Mouse (Mus musculus): Measurements from ENCODE around the gene Pacrg. TPM values are rescaled to one million over a fixed set of nuclear protein-coding genes. Genes with fewer than 3 reads are reported as not detected.

Gene Pacrg
- total RNA-seq, 1 experiment from 2014 or later: 0.35 TPM

DNA sequence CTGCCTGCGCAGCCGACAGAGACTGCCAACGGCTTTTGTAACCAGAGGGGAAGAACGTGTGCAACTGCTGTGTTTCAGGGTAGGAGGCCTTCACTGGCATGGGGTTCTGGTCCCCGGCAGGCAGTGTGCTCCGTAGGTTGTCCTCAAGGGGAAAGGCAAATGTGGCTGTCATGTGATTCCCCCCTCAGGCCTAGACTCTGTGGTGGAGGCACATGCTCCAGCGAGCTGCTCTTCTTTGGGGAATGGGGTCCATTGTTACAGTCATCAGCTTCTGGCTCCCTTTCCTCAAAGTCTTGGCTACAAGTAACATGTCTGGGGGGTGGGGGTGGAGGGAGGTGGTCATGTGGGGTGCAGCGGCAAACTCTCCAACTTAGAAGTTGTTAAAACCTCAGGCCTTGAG lies 400.3 kb downstream of the Pacrg start:
- no peak for ATAC-seq (ENCODE audit: extremely low read depth, insufficient number of reproducible peaks, low FRiP score, poor library complexity, severe bottlenecking)

DNA sequence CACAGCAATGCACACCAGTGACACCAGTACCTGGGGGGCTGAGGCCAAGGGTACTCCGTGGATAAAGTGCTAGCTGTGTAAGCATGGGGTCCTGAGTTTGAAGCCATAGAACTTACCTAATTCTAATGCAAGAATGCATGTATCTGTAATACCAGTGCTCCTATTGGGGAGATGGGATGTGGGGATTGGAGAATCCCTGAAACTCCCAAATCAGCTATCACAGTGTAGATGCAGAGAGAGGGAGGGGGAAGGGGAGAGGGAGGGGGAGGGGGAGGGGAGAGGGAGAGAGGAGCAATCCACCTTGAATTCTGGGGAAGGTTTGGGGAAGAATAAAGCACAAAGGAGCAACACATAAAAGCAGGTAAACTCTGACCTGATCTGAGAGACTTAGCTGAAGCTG lies 405.2 kb downstream of the Pacrg start:
- no peak for ATAC-seq (ENCODE audit: extremely low read depth, insufficient number of reproducible peaks, low FRiP score, poor library complexity, severe bottlenecking)

DNA sequence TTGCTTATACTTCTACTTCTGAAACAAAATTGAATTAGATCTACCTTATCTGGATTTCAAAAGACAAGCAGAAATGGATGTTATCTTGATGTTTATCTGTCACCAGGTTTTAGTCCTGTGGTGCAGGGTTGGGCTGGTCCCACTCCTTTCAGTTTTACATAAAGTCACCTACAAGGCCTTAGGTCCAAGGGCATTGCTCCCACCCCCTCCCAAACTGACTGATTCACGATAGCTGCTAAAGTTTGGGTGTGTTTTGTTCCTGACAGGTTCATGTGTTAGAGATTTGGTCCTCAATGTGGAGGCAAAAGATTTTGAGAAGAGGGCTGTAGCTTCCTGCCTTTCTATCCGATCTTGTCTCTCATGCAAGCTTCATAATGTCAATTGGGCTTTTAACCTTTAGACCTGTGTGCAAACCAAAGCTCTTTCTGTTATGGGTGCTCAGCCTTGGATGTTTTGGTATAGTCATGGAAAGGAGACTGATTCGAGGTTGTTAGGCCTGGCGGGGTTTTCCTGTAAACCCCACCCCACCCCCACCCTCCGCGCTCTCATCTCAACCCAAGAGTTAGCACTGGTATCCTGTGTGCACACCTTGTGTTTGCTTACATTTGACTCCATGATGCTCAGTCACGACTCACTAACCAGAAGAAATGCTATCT lies 407.5 kb downstream of the Pacrg start:
- no peak for ATAC-seq (ENCODE audit: extremely low read depth, insufficient number of reproducible peaks, low FRiP score, poor library complexity, severe bottlenecking)

DNA sequence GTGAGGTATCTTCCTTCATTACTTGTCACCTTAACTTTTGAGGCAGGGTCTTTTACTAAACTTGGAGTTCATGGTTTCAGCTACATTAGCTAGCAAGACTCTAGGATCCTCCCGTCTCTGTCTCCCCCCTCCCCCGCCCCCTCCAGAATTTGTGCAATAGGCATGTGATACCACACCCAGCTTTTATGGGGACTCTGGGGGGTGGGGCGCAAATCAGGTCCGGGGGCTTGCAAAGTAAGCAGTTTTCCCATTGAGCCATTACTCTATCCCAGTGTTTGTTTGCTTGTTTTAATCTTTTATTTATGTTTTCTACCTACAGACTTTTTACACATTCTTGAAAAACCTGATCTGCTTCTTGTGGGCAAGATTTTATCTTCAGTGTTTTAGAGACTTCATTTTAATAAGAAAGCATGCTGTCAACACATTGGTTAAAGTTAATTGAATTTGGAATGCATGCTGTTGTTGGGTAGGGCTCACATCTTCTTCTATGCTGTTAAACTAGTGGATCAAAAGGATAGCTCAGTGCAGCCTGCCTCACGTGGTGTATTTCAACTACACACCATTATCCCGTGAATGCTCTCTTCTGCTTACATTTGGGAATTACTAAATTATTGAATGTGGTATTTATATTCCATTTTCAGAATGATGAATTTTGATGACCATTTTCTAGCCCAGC lies 408.1 kb downstream of the Pacrg start:
- no peak for ATAC-seq (ENCODE audit: extremely low read depth, insufficient number of reproducible peaks, low FRiP score, poor library complexity, severe bottlenecking)

DNA sequence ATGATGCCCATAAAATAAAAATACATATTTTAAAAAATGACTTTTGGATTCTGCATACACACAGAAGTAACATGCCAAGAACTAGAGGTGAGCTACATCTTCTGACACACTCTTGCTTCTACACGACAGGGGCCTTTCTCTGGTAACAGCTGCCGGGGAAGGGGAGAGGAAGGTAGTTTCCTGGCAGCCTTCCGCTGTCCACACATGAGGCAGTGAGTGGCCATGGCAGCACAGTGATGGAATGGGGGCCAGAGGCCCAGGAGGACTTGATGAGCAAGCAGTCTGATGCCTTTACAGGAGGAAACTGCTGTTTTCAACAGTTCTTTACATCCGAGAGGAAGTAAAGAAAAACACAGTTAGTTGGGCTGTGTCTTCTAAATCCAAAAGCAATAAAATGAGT lies 409.3 kb downstream of the Pacrg start:
- ATAC-seq (ENCODE audit: extremely low read depth, insufficient number of reproducible peaks, low FRiP score, poor library complexity, severe bottlenecking): no peak

DNA sequence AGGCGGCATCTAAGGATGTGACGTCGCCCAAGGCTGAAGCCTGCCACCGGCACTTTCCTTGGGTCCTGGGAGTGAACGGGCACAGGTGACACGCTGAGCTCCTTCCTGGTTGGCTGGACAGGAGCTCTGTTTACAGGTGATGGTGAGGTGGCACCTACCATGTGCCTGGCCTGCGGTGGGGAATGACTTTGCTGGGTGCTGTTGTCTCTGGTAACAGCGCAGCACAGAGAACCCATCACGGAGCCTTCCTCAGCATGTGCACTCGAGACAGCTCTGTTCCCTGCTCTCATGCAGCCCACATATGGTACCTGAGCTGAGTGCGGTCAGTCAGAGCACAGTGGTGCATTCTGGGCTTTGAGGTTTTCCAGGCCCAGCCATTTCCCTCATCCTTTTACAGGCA lies 410.7 kb downstream of the Pacrg start:
- ATAC-seq (ENCODE audit: extremely low read depth, insufficient number of reproducible peaks, low FRiP score, poor library complexity, severe bottlenecking): no peak

DNA sequence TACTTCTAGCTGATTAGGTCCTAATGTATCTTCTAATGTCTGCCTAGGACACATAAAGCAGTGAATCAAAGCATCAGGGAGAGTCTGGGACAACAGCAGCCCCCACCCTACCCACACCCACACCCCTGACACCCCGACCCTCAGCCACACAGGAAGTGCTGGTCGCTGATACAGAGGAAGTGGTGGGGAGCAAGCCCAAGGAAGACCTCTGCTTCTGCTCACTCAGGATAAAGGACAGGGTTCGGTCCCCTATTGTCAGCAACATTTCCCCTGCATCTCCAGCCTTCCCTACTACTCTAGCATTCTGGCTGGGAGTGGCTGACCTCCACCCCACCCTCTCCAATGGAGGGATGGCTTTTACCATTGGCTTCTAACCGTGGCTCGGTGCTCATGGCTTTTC lies 414.8 kb downstream of the Pacrg start:
- ATAC-seq (ENCODE audit: extremely low read depth, insufficient number of reproducible peaks, low FRiP score, poor library complexity, severe bottlenecking): no peak

DNA sequence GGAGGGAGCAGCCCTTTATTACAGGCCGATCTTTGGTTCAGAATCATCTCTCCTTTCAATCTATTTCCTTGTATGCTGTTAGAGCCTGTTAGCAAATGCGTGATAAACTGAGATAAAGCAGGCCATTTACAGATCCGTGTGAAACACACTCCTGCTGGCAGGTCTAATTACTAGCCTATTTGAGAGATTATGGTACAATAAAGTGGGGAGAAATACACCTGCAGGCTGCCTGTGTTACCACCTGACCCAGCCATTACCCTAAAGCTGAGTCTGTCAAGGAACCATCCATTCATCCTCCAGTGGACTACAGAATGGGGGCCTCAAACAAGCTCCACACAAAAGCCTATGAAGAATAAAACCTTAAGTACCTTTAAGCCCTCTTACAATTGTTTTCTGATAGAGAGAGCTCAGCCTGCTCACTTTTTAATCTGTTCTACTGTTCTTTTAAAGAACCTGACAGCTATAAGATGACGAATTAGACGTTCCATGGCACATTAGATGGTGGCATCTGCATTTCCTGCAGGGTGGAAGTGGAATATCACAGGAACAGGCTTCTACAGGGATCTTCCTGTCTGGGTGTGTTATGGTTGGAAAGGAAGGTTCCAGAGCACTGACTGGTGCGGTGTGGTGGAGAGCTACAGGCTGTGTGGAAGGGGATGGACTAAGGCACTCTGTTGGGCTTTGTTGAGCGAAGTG lies 422.4 kb downstream of the Pacrg start:
- ATAC-seq (ENCODE audit: extremely low read depth, insufficient number of reproducible peaks, low FRiP score, poor library complexity, severe bottlenecking): no peak

DNA sequence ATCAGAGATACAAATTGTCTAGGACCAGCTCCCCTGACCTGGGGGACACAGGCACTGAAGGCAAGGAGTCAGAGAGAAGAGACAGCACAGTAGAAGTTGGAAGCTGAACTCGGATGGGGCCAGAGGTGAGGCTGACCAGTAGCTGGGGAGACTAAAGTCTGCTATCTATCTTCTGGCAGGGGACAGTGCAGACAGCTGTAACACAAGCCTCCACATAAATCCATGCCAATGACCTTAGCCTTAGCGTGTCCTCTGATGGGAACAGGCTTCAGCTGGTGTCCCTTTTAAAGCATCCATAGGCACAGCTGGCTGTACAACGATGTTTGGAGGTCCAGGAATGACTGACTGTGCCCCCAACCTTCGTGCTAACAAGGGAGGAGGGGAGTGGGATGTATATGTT lies 423.1 kb downstream of the Pacrg start:
- ATAC-seq (ENCODE audit: extremely low read depth, insufficient number of reproducible peaks, low FRiP score, poor library complexity, severe bottlenecking): no peak

DNA sequence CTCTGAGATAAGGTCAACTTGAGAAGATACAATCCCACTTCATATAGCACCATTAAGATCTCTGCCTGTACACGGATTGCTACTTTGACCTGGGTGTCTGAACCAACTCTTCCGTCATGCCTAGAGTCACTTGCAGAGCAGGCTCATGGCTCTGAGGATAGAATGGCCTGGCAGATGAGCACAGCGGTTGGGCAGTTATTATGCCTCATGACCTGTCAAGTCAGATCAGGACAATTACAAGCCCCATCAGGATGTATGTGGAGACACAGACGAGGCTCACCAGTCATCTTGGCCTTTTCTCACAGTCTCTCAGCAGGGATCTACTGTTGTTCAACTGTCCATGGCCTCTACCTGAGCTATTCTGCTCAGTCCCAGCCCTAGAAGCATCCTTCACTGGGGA lies 424.0 kb downstream of the Pacrg start:
- no peak for ATAC-seq (ENCODE audit: extremely low read depth, insufficient number of reproducible peaks, low FRiP score, poor library complexity, severe bottlenecking)

DNA sequence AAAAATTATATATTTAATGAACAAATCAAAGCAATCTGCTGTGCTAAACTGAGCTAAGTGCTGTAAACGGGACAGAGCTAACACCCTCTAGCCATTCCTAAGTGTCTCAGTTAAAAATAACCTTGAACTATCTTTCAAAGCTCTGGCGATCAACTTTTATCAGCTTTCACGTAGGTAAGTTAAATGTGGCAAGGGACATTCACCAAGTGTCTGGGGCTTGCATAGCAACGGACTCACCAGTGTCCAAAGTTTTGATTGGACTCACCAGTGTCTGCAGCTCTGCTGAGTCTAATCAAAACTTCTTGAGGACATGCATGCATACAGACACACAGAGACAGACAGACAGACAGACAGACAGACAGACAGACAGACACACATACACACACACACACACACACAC lies 425.7 kb downstream of the Pacrg start:
- ATAC-seq (ENCODE audit: extremely low read depth, insufficient number of reproducible peaks, low FRiP score, poor library complexity, severe bottlenecking): no peak

DNA sequence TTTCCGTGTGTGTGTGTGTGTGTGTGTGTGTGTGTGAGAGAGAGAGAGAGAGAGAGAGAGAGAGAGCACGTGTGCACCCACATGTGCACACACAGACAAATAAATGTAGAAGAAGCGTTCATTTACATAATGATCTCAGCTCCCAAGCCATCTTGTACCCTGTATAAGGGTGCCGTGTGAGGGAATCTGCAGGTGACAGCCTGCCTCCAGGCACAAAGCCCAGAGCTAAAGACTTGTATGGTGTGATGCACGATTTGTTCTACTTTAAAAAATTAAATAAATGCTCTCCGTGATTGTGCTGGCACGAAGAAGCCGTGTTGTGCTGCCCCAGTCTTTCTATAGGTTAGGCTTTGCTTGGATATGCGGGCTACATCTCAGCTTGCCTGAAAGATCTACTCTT lies 426.2 kb downstream of the Pacrg start:
- no peak for ATAC-seq (ENCODE audit: extremely low read depth, insufficient number of reproducible peaks, low FRiP score, poor library complexity, severe bottlenecking)

DNA sequence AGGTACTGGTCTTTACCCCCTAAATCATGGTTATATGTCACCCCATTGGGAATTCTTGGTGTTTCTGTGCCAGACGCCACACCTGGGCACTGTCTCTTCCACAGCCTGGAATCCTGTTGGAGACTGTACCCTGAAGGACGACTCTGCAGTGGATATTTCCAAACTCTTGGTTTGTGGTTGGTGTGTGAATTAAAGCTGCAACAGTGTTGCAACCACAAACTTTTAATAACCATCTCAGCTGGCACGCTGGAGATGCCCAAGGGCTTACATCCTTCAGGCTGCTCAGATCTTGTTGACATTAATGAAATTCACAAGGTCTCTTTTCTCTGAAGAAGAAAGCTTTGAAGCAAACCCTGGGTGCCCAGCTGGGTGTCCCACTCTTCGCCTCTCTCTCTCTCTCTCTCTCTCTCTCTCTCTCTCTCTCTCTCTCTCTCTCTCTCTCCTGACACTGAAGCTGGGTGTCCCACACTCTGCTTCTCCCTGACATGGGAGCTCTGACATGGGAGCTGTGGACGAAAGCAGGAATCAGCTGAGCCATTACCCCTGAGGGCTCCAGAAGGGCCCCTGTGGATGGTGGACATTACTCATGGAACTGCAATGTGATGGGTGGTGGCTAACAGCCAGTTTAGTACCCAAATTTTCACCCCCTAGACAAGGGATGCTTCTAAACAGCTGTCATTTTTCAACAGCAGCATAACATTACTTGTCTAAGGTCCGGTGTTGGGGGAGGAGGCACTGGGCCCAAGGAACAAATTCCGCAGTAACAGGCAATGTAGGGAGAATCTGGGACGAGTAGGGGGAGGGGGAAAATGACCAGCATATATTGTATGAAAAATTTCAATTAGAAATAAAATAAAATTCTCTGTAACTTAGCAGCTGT lies 429.3 kb downstream of the Pacrg start:
- no peak for ATAC-seq (ENCODE audit: extremely low read depth, insufficient number of reproducible peaks, low FRiP score, poor library complexity, severe bottlenecking)

DNA sequence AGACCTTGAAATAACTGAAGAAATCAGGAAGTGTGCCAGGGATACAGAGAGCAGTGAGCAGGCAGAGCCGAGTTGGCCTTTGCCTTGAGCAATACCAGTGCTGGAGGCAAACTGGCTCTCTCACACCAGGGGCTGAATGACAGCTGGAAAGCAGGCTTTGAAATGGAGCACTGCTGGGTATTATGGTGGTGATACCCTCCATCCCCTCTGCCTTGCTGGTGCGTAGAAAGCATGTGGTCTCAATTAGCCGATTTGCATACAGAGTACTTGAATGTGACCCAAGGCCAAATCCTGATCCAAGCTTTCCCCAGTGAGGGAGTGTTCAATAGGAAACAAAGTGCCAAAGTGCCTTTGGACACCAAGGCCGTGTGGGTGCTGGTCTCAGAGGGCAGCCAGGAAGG lies 431.4 kb downstream of the Pacrg start:
- ATAC-seq (ENCODE audit: extremely low read depth, insufficient number of reproducible peaks, low FRiP score, poor library complexity, severe bottlenecking): no peak

DNA sequence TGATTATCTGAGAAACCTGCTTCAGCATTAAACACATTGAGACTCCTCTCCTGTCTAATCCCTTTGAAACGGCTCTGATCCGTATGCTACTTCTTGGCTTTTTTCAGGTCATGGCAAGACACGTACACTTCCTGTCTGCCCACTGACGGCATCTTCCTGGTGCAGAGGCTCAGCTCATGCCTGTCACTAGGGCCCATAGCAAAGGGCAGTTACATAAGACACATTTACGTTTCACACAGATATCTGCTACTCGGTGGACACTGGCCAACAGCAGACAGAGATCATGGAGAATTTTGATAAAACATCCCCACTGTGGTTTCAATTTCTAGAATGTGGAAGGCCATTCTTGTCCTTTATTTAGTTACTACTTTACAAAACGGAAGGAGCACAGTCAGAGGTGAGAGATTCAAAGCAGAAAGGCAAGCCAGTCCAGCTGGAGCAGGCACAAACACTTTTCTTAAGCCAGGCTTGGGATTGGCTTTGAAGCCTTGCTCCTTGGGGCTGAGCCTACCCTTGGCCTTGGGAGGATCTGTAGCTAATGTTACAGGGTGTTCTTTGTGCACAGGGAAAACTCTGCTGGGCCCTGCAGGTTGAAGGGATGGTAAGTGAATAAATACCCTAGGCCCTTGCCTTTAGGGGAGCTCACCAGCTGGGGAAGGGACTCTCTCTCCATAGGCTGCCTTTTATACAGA lies 432.9 kb downstream of the Pacrg start:
- ATAC-seq (ENCODE audit: extremely low read depth, insufficient number of reproducible peaks, low FRiP score, poor library complexity, severe bottlenecking): no peak

DNA sequence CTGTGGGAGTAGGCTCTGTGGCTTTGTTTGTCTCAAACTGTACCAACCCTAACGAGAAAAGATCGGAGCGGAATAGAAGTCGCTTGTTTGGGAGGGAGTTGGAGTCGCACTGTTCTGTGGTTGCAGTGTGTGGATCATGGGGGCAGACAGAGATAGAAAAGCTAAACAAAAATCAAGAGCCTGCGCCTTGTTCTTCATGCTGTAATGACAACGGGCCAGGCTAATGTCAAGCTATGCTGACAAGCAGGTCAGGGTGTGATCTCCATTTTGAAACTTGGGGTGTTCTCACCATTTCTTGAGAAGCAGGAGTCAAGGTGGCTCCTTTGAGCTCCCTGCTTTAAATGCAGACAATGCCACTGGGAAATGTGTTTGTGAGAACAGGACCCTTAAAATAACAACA lies 433.8 kb downstream of the Pacrg start:
- no peak for ATAC-seq (ENCODE audit: extremely low read depth, insufficient number of reproducible peaks, low FRiP score, poor library complexity, severe bottlenecking)

DNA sequence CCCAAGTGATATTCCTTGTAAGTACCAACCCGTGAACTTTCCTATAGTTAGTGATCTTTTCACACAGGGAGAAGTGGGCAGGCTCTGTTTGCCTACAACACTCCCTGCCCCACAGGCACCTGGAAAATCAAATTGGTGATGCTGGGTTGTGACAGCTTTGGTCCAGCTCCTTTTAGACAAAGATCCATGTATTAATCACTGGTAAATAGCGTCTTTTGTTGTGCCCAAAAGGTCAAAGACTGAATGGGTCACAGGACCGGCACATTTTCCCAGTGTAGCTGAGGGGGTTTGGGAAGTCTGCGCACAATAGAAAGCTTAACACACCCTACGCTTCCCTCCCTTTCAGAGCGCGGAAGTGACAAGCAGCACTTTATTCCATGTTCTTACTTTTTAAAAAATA lies 434.2 kb downstream of the Pacrg start:
- ATAC-seq (ENCODE audit: extremely low read depth, insufficient number of reproducible peaks, low FRiP score, poor library complexity, severe bottlenecking): no peak

DNA sequence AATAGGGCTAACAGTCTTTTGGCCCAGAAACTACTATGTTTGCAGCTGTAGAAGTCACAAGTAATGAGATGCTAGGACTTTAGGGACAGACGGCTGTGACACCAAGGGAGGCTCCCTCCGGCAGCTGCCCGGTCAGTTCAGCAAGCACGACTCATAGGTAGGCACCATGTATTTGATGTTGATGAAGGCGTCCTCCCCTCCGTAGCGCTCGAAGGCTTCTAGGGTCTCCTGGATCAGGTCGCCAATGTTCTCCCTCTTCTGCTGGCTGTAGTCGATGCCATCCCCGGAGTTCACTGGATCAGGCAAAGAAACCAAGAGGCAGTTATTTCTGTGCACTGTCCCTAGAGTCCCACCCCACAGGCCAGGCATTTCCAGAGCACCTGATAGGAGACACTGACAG lies 436.9 kb downstream of the Pacrg start:
- ATAC-seq (ENCODE audit: extremely low read depth, insufficient number of reproducible peaks, low FRiP score, poor library complexity, severe bottlenecking): no peak

DNA sequence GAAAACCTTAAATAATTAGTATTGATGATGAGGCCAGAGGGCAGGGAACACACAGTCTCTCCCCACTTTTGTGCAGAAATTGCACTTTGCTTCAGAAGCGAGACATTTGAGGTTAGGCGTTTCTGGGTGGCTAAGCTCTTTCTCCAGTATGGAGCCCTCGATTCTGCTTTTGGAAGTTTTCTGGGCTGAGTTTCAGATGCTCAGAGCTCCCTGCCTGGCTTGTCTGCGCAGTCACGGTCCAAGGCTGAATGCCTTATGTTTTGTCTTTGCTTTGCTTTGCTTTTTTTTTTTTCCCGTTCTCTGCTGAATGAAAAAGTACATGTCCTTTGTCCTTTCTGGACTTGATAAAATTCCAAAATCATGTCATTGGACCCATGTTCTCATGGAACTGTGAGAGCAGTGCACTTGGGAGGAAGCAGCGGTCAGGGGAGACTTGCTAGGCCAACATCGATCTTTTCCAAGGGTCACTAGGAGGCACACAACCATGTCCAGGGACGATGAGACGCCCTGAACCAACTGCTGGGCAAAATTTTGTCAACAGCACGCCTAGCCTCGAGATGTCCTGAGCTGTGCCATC lies 438.0 kb downstream of the Pacrg start:
- no peak for ATAC-seq (ENCODE audit: extremely low read depth, insufficient number of reproducible peaks, low FRiP score, poor library complexity, severe bottlenecking)
